Mouse (Mus musculus): ENCODE data around the gene Senp7. TPM values are rescaled to one million over a fixed set of nuclear protein-coding genes. Genes with fewer than 3 reads are reported as not detected.
A peak's percentile ranks its signal among the peaks of the same experiment; 100 is the strongest.

The Senp7 gene
- total and polyA plus RNA-seq, 2 experiments, result 1.3 to 6.7 TPM

GRCm38 (mm10) chr16:56027854-56028629 is 20.1 kb upstream of the Senp7 start:
- TF ChIP-seq POLR2A (IDR thresholded peaks at IDR 0.05; ENCODE audit: extremely low read depth, insufficient read depth, low read length) (no peak), CTCF (IDR thresholded peaks at IDR 0.05; ENCODE audit: low read depth, low read length) (no peak)
- peaks cover 13% of the 10 kb centered on the region; the same call in 1 of the 2 replicates for H3K79me2 ChIP-seq (ENCODE audit: control insufficient read depth, insufficient read depth, low read length)
- WGBS, result 5% methylated on average over 12 of the region's 12 CpGs
- peaks cover 5% of the 10 kb centered on the region for H3K36me3 ChIP-seq (ENCODE audit: control insufficient read depth, insufficient read depth, low read length)
- no peak overlapping the region; the same call in 1 of the 2 replicates for H3K4me3 ChIP-seq (ENCODE audit: insufficient read depth, low read depth, low read length)
- H3K27ac ChIP-seq (replicated peaks; ENCODE audit: insufficient read depth, low read depth, low read length), result no peak overlapping the region
- no peaks in the 10 kb centered on the region for H3K27me3 ChIP-seq (ENCODE audit: control insufficient read depth, insufficient read depth, low read length)
- peak overlapping the region; percentile 94; the same call in 1 of the 2 replicates for H3K9ac ChIP-seq (ENCODE audit: low read depth, low read length)
- DNase-seq (ENCODE audit: extremely low read depth, low read depth, low spot score), result peak; percentile 63
- peaks cover 9% of the 10 kb centered on the region for H3K4me1 ChIP-seq (ENCODE audit: control insufficient read depth, insufficient read depth, low read length)

DNA sequence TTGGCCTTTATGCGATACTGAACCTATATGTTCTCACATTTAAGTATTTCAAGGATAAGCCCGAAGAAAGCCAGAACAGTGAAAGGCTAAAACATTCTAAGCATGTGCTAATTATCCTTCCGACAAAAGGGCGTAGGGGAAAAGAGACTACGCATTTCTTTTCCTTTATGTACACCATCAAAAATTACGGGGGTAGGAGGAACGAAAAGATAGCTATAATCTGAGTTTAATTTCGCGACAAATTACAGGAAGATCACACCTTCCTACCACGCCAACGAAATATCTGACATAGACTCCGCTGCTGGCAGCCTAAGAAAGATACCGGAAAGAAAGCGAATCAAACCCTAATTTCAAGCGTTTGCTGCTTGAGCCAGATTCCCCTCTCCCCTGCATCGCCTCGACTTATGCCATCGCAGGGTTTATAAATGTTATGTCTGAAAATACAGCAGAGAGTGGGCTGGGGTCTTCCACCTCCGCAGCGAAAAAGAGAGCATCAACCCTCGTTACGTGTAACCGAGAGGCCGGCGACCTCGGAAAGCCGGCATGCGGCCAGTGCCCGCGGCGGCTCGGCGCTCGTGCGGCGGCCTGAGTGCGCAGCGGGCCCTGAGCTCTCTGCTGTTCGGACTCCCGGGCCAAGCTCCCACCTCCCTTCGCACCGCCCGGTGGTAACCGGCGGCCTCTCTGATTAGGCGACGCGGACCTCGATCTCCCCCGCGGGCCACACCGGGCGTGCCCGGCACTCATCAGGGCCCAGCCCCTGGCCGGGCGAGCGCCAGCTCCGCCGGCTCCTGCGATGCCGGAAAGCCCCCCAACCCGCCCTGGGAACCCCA is 19.2 kb upstream of the Senp7 start:
- under 1% methylated on average over 62 of the region's 62 CpGs for WGBS

GRCm38 (mm10) chr16:56029661-56030082 is 18.5 kb upstream of the Senp7 start, which contains the start of gene Pcnp:
TSS of gene Pcnp (minus strand) at chr16:56029739.
- under 1% methylated on average over 39 of the region's 39 CpGs for WGBS
- Histone ChIP-seq H3K27ac (replicated peaks; ENCODE audit: insufficient read depth, low read depth, low read length) (peak within 1 kb of the TSS; percentile 95), H3K4me3 (ENCODE audit: insufficient read depth, low read depth, low read length) (peak within 1 kb of the TSS; percentile 95), H3K36me3 (ENCODE audit: control insufficient read depth, insufficient read depth, low read length) (peaks cover 9% of the 10 kb centered on the region), H3K4me1 (ENCODE audit: control insufficient read depth, insufficient read depth, low read length) (peaks cover 9% of the 10 kb centered on the region), H3K27me3 (ENCODE audit: control insufficient read depth, insufficient read depth, low read length) (no peaks in the 10 kb centered on the region), H3K9ac (ENCODE audit: low read depth, low read length) (peak within 1 kb of the TSS; percentile 94), H3K79me2 (ENCODE audit: control insufficient read depth, insufficient read depth, low read length) (peaks cover 13% of the 10 kb centered on the region; the same call in 1 of the 2 replicates)
- peak; percentile 94 for DNase-seq (ENCODE audit: extremely low read depth, low read depth, low spot score)
- TF ChIP-seq POLR2A (IDR thresholded peaks at IDR 0.05; ENCODE audit: extremely low read depth, insufficient read depth, low read length) (peak; percentile 93), CTCF (IDR thresholded peaks at IDR 0.05; ENCODE audit: low read depth, low read length) (no peak)

More for the DNA sequence above, 19.2 kb upstream of the Senp7 start:
- TF ChIP-seq CTCF (IDR thresholded peaks at IDR 0.05; ENCODE audit: low read depth, low read length) (no peak), POLR2A (IDR thresholded peaks at IDR 0.05; ENCODE audit: extremely low read depth, insufficient read depth, low read length) (no peak)
- Histone ChIP-seq H3K4me1 (ENCODE audit: control insufficient read depth, insufficient read depth, low read length) (peaks cover 9% of the 10 kb centered on the region), H3K9ac (ENCODE audit: low read depth, low read length) (peak overlapping the region; percentile 94), H3K27me3 (ENCODE audit: control insufficient read depth, insufficient read depth, low read length) (no peaks in the 10 kb centered on the region), H3K36me3 (ENCODE audit: control insufficient read depth, insufficient read depth, low read length) (peaks cover 7% of the 10 kb centered on the region), H3K27ac (replicated peaks; ENCODE audit: insufficient read depth, low read depth, low read length) (peak overlapping the region; percentile 78), H3K4me3 (ENCODE audit: insufficient read depth, low read depth, low read length) (peak overlapping the region; percentile 95), H3K79me2 (ENCODE audit: control insufficient read depth, insufficient read depth, low read length) (peaks cover 13% of the 10 kb centered on the region; the same call in 1 of the 2 replicates)
- peak; percentile 66 for DNase-seq (ENCODE audit: extremely low read depth, low read depth, low spot score)

DNA sequence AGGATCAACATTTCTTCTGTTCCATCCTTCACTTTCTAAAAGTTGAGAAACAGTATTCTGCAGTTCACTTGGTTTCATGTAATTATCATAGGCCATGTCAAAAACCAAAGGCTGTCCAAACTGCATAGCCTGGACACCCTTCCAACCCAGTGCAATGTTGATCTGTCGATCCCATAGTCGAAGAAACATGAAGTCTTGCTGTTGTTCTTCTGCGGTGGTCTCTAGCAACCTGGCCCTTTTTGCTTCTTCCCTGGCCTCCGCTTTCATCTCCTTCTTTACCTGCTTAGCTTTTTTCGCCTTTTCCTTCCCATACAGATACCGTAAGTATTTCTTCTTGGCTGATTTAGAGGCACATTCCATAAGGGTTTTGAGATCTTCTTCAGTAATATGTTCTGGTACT is 13.6 kb upstream of the Senp7 start:
- Histone ChIP-seq H3K36me3 (ENCODE audit: control insufficient read depth, insufficient read depth, low read length) (peaks cover 11% of the 10 kb centered on the region), H3K27me3 (ENCODE audit: control insufficient read depth, insufficient read depth, low read length) (no peaks in the 10 kb centered on the region), H3K4me3 (ENCODE audit: insufficient read depth, low read depth, low read length) (no peak overlapping the region), H3K4me1 (ENCODE audit: control insufficient read depth, insufficient read depth, low read length) (peaks cover 7% of the 10 kb centered on the region), H3K79me2 (ENCODE audit: control insufficient read depth, insufficient read depth, low read length) (peaks cover 8% of the 10 kb centered on the region; the same call in 1 of the 2 replicates), H3K27ac (replicated peaks; ENCODE audit: insufficient read depth, low read depth, low read length) (no peak overlapping the region), H3K9ac (ENCODE audit: low read depth, low read length) (no peak overlapping the region)
- 95% methylated on average over 6 of the region's 6 CpGs for WGBS
- DNase-seq (ENCODE audit: extremely low read depth, low read depth, low spot score), result no peak
- TF ChIP-seq CTCF (IDR thresholded peaks at IDR 0.05; ENCODE audit: low read depth, low read length) (no peak), POLR2A (IDR thresholded peaks at IDR 0.05; ENCODE audit: extremely low read depth, insufficient read depth, low read length) (no peak)

- peaks cover 4% of the 10 kb centered on the region for H3K4me1 ChIP-seq (ENCODE audit: control insufficient read depth, insufficient read depth, low read length)
- H3K4me3 ChIP-seq (ENCODE audit: insufficient read depth, low read depth, low read length), result peak overlapping the region; percentile 49; the same call in 1 of the 2 replicates
- DNase-seq (ENCODE audit: extremely low read depth, low read depth, low spot score), result peak; percentile 16
- H3K79me2 ChIP-seq (ENCODE audit: control insufficient read depth, insufficient read depth, low read length), result peaks cover 8% of the 10 kb centered on the region; the same call in 1 of the 2 replicates
- H3K27me3 ChIP-seq (ENCODE audit: control insufficient read depth, insufficient read depth, low read length), result no peaks in the 10 kb centered on the region
- no peak overlapping the region for H3K27ac ChIP-seq (replicated peaks; ENCODE audit: insufficient read depth, low read depth, low read length)
- WGBS, result 30% methylated on average over 6 of the region's 6 CpGs
- peaks cover 11% of the 10 kb centered on the region for H3K36me3 ChIP-seq (ENCODE audit: control insufficient read depth, insufficient read depth, low read length)
- peak overlapping the region; percentile 37; the same call in 1 of the 2 replicates for H3K9ac ChIP-seq (ENCODE audit: low read depth, low read length)
- TF ChIP-seq CTCF (IDR thresholded peaks at IDR 0.05; ENCODE audit: low read depth, low read length) (no peak), POLR2A (IDR thresholded peaks at IDR 0.05; ENCODE audit: extremely low read depth, insufficient read depth, low read length) (no peak)
Measured at GRCm38 (mm10) chr16:56036501-56036900, 11.6 kb upstream of the Senp7 start.
